Mouse (Mus musculus) layer of hippocampus, postnatal 14 days (tissue): ENCODE measurements around the gene Rai1. TPM values are rescaled to one million over a fixed set of nuclear protein-coding genes. Genes with fewer than 3 reads are reported as not detected.

Experiments used
- DNase-seq, 2 experiments: peaks; one replicate each; pipeline ENCODE4 v3.0.0; 2021 to 2022; ENCODE audit warnings: low spot score in 2 of 2, mixed read lengths in 1 of 2
- total RNA-seq, 2 experiments: library from RNA; stranded (reverse); gene quantifications; 2 replicates each; pipeline ENCODE4 v1.2.3; 2021

The Rai1 gene
- total RNA-seq, 2 experiments from 2014 or later: 63.2 to 69.2 TPM

DNA sequence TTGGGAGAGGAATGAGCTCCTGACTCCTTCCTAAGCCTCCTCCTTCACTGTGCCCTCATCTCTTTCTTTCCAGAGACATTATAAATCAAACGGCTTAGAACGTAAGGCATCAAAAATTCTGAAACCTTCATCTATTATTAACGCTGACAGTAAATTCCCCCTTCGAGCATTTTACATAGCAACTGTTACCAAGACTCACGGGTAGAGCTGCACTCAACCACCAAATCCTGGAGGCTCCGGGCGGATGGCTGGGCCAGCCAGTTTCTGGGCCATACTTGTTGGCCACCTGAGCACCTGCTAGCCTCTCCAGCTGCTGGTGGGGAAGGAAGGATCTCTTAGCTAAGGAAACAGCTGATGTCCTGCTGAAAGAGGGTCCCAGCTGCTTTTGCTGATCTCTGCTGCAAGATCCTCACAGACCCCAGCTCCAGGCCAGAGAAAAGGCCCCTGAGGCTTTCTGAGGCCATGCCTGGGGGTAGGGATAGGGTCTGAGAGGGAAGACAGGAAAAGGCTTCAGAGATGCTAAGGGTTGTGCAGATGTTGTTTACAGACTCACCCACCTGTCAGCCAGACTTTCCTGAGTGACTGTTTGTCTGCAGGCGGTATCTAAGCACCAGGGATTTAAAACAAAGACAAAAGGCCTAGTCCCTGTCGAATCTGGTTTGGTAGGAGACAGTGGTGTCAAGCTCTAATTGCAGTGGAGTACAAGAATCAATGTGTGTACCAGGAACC lies 56.5 kb downstream of the Rai1 start:
- DNase-seq: no peak

DNA sequence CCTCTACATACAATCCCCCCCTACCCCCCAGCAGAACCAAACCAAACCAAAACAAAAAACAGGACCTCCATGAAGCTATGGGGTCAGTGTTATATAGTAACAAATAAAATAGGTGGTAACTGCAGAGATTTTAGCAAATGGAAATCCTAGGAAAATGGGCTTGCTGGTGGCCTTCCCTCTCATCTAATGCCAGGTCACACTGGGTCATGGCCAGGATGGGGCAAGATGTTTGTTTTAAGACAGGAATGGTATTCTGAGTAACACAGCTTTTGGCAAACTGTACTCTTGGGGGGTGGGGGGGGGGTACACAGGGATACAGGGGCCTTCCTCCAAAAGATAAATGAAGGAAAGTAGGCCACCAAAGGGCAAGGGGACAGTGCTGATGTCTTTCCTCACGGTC lies 57.7 kb downstream of the Rai1 start:
- DNase-seq: no peak

DNA sequence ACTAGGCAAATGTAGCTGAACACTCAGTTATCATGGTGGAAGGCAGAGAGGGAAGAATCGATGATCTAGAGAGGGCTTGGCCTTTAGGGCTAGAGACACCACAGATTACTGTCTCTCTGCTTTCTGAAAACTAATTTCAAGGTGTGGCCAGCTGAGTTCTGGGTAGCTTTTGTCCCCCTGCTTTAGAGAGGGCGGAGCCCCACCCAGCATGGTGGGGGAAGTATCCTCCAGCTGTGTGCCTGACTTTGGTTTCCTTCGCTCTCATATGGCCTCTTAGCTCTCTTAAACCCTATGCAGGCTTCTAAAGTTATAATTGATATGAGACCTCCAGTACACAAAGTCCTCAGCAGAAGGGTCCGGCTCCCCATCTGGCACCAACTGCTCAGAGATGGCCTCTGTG lies 58.5 kb downstream of the Rai1 start:
- no peak for DNase-seq

DNA sequence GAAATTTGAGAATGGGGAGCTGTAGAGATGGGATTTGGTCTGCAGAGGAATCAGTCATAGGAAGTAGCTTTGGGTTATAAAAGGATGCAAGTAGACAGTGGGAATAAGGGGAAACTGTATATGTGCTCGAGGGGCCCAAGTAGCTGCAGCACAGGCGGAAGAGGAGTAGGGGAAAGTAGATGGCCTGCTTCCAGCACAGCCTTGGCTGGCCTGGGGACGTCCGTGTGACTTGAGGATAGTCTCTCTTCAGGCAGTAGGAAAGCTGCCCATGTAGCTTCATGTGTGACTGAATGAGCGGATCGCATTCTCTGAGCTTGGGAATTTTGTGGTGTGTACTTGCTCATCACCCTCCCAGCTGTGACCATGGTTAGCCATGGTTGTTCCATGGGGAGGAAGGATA lies 59.6 kb downstream of the Rai1 start:
- DNase-seq: no peak

DNA sequence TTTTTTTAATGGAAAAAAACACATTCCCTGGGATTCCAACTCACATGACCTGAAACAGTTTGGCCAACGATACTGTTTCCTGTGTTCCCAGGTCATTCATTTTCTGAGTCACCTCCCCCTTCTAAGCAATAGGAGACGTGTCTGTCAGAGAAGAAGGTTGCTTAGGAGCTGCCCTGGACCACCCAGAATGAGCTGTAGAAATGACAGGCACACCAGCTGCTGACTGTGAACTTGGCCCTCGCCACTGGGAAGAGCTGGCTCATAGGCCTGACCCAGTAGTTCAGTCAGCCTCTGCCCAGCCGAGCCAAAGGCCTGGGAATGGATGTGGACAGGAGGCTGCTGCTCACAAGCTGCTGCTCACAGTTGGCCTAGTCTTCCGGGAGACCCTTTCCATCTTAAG lies 60.3 kb downstream of the Rai1 start:
- no peak for DNase-seq

DNA sequence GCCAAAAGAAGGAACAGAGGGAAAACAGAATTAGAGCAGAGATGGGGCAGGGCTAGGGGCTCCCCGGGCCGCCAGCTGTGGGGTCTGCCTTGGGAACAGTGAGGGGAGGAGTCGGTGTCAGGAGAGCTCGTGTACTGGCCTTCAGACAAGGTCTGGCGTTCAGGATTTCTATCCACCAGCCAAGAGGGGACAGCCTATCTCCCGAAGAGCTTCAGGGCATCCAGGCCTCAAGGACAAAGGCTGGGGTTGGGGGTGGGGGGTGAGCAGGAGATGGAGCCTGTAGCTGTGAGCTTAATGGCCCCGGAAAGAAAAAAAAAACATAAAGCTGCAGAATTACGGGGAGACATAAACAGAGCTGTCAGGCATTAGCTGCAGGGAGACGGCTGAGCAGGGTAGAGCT lies 64.0 kb downstream of the Rai1 start:
- no peak for DNase-seq

DNA sequence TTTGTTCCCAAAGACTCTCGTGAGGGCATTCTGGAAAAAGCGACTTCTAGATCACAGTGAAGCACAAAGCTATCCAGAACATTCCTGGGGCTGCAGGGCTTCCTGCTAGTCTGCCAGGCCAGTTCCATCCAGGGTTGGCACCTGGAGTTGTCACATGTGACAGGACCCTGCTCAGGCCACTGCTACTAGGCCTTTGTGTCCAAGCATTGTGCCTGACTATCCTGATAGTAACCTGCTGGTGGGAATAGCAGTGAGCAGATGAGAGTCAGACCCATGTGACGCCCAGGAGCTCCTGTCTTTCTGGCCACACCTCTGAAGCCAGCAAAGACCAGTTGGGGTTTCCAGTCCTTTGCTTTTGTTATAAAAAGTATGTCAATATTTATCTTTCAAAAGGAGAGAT lies 67.3 kb downstream of the Rai1 start:
- no peak for DNase-seq

DNA sequence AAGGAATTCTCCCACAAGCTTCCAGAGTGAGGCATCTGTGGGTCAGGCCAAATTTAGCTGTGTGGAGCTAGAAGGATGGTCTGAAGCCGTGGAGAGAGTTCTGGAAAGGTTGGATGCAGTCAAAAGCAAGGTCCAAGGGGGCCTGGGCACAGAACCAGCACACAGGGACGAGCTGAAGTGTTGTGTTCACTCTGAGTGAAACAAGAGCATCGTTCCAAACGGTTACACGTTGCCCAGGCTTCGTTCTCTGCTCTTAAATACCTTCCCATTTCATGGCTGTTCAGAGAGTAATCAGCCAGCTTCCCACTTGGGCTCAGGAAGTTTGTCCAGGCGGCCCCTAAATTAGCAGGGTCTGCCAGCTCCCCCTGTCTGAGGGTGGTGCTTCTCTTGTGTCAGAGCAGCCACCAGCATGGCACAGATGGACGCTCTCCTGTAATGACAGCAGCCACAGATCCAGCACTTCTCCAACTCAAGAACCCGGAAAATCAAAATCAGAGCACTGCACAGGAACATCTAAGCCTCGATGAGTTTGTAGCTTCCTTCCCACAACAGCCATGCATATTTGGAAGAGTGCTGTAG lies 68.9 kb downstream of the Rai1 start:
- DNase-seq: no peak

DNA sequence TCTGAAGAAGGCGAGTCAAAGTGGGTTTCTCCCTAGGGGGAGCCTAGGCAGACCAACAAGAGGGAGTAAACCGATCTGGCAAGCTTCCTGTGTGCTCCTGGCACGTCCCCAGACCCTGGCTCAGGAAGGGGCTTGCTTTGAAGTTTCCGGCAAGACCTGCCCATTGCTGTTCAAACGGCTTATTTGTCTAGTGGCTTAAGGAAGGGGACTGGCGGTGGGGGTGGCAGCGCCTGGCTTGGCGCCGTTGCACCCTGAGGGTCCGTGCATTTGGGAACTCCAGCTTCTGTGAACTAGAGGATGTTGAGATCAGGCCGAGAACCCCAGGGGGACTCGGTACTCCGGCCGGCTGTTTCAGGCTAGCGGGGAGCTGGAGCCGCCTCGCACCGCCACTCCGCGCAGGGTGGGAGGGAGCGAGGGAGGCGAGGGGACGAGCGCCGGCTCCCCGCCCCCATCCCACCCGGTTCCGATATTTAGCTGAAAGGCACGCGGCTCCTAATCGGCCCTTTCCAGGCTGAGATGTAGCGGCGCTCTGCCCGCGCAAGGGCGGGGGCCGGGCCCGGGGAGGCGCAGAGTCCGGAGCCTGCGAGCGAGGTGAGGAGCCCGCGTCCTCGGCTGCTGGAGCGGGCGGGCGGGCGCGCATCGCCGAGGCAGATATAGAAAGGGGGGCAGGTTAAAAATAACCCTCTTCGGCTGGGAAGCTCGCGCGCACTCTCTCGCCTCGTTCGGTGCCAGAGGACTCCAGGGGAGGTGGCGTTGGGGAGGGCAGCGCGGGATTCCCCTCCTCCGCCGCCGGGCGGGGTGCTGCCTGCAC lies 70.8 kb downstream of the Rai1 start:
- DNase-seq: peak; percentile 70 to 73

DNA sequence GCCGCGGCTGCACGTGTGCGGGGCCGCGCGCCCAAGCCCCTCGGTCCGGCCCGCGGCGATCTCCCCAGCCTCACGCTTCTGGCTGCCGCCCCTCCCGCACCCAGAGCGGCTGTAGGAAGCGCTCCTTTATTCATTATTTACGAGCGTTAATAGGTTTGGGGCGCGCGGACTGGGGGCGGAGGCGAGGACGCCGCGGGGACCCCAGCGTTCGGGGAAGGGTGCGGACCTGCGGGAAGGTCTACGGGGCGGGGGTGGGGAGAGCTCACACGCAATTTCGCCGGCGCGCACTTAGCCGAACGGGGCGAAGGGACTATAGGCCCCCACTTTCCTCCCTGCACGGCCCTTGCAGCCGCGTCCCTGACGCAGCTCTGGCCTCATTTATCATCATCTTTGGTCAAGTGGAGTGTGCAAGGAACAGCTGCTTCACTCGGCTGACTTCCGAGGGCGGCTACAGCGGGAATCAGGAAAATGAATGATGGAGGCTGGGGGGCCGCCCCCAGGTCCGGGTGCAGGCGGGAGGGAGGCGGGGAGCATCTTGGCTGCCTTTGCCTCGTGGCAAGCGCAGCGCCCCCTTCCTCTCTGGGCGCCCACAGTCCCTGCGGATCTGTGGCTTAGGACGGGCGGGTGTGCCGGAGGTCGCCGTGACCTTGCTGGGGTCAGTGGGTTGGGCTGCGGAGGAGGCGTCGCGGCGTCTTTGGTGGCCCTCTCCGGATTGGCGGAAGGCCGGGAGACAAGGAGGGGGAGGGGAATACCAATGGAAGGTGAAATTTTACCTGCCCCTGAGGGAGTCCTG lies 71.6 kb downstream of the Rai1 start:
- DNase-seq: peak; percentile 64 to 72

DNA sequence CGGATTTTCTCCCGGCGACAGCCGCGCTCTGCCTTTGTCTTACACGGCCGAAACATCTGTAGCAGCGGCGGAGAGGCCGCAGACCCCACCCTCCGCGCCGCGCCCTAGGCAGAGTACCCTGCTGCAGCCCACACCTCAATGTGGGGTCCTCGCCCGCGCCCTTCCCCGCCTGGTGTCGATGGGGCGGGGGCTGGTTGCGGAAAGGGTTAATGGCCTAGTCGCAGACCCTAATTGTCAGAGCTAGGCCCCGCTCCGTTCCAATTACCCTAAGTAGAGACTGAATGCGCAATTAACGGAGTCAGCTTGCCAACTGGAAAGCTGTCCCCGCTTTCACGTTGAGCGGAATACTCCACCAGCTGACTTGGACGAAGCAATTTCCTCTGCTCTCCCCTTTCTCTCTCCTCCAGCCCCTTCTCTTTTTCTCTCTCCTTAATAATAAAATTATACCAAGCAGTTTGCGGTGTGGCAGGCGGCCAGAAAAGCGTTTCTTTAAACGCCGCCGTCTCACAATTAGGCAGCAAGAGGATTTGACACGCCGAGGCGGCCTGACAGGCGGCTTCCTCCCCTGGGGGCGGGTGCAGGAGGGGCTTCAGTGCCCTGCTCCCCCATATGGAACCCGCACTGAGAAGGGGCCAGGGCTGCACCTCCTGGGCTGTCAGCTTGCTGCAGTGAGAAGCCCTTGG lies 72.3 kb downstream of the Rai1 start:
- peak; percentile 73 to 83 for DNase-seq

DNA sequence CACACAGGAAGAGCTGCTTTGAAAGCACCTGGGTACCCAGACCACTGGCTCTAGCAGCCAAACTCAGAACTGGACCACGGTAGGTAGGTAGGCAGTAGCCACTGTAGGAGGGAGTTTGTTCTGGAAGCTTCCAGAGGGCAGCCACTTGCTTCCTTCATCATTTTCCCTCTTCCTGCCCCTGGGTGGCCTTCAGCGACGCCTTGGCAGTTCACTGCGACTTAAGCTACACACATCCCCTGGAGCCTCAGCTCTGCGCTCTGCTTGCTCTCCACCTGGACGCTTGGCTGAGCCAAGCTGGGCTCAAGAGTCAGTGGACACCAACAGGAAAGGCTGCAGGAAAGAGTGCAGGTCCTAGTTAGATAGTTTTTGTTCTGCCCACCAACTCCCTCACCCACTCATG lies 73.2 kb downstream of the Rai1 start:
- no peak for DNase-seq

DNA sequence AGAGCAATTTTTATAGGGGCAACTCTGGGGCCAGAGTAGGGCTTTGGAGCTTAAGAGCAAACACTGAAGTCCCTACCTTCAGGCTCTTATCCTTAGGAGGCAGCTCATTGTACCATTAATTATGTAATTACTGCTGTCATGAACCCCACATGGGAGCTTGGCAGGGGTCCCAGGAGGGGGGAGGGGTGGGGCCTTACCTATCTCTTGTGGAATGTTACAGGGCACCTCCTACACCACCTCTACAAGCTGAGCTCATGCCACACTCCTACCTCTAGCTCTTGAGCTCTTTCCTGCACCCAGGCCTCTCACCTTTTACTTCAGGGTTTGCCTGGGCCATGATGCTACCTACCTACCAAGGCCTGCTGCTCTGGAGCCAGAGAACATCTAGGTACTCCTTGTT lies 73.7 kb downstream of the Rai1 start:
- DNase-seq: no peak

DNA sequence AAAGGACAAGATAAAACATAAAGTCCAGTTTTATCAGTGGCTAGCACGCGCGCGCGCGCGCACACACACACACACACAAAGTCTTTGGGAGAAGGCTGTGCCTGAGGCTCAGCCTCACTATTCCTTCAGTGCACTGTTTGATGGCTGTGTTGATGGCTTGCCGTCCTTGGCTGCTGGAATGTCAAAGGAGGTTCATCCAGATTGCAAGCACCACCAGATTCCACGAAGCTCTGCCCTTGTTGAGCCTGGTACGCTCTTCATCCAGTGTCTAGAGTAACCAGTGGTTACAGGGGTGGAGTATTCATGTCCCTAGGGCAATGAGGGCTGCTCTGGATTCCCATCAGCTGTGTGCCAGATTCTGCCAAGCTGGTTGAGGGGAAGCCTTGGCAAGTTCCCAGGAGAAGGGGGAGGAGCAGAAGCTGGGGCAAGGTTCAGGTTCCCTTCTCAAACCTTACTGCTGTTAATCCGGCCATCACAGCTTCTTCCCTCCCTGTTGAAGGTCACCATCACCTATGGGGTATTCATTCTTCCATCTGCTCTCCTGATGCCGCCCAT lies 77.4 kb downstream of the Rai1 start:
- DNase-seq: no peak

DNA sequence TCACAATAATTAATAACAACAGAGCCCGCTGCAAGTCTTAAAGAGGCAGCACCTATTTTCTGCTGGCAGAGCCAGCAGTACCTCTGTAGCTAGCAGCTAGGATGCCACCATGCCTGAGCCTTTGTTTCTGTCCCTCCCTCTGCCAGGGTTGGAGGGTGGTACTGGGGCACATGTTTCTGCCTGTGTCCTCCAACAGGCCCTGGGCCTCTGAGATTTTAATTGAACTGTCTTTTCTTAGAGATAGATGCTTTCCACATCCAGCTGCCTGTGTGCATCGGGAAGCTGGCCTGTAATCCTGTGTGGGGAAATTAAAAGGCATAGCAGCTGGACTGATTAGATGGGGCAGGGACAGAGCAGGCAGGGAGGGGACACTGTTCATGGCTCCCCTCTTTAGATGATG lies 77.9 kb downstream of the Rai1 start:
- DNase-seq: no peak

DNA sequence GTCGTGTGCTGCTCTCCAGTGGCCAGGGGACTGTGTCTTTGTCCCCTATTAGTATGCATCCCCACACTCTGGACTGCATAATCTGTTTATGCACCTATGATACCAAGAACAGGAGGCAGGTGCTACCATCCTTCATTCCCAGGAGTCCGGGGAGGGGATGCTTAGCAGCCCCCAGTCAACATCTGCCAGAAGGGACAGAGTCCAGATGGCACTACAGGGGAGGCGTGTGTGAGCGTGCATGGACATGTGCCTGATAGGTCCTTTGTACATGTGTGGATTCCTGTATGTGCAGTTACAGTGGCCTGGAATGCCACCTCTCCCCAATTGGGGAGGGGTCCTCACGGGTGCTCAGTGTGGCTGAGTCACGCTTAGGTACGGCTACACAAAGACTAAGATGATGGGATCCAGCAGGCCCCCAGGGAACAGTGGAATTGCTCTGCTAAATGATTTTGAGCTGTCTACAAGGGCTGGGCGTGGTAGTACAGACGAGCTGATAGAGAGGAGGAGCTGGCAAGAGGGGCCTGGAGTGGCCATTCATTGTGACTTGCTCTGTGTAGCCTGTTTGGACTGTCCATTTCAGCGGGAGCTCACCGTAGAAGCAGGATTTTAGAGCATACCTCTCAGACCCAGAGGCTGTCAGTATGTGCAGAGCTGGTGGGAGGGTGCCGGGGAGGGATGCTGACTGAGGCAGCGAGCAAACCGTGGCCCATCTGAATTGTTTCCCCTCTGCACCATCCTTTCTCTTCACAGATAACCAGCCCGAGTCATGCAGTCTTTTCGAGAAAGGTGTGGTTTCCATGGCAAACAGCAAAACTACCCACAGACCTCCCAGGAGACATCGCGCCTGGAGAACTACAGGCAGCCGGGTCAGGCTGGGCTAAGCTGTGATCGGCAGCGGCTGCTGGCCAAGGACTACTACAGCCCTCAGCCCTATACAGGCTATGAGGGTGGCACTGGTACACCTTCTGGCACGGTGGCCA lies 79.8 kb downstream of the Rai1 start:
- DNase-seq: peak in 1 of 2 experiments; percentile 46

DNA sequence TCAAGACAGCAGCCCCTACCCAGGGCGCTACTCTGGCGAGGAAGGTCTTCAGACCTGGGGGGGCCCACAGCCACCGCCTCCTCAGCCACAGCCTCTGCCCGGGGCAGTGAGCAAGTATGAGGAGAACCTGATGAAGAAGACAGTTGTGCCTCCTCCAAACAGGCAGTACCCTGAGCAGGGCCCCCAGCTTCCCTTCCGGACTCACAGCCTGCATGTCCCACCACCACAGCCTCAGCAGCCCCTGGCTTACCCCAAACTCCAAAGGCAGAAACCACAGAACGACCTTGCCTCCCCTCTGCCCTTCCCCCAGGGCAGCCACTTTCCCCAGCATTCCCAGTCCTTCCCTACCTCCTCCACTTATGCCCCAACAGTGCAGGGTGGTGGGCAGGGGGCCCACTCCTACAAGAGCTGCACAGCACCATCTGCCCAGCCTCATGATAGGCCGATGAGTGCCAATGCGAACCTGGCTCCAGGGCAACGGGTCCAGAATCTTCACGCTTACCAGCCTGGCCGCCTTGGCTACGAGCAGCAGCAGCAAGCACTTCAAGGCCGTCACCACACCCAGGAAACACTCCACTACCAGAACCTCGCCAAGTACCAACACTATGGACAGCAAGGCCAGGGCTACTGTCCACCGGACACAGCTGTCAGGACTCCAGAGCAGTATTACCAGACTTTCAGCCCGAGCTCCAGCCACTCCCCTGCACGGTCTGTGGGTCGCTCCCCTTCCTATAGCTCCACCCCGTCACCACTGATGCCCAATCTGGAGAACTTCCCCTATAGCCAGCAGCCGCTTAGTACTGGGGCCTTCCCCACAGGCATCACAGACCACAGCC lies 80.8 kb downstream of the Rai1 start:
- peak; percentile 58 to 75 for DNase-seq

DNA sequence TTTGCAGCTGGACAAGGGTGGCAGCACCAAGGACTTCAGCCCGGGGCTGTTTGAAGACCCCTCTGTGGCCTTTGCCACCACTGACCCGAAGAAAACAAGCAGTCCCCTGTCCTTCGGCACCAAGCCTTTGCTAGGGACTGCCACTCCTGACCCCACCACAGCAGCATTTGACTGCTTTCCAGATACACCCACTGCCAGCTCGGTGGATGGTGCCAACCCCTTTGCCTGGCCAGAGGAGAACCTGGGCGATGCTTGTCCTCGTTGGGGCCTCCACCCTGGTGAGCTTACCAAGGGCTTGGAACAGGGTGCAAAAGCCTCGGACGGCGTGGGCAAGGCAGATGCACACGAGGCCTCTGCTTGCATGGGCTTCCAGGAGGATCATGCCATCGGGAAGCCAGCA lies 82.3 kb downstream of the Rai1 start:
- DNase-seq: no peak
